Mouse (Mus musculus) heart, embryonic 14.5 days (tissue): ENCODE measurements around the gene Rab40b. TPM values are rescaled to one million over a fixed set of nuclear protein-coding genes. Genes with fewer than 3 reads are reported as not detected.
"Not testable (repeated sequence)": the region's sequence is repeated elsewhere in the genome, so short reads cannot be mapped to it uniquely, and the experiment has no call there.

ENCODE experiments used
- ATAC-seq: fragments of 200-750 bp; cut with Nextera tagmentation; 2 replicates; pipeline ENCODE4 v1.8.0; 2017; ENCODE audit warnings: low read depth, moderate TSS enrichment; ENCODE audit not compliant: insufficient number of reproducible peaks, insufficient read depth, low FRiP score
- H3K27ac ChIP-seq, 2 experiments: fragments of 200-500 bp in 1 of 2; fragments of 300-500 bp in 1 of 2; sonication (generic) in 1 of 2; replicated peaks in 1 of 2; 2 replicates each; pipeline ENCODE4 v1.5.1; 2012 to 2014; ENCODE audit warnings: low read depth in 2 of 2, low read length in 2 of 2, control low read depth in 1 of 2, mild to moderate bottlenecking in 1 of 2, mixed read lengths in 1 of 2; ENCODE audit not compliant: control insufficient read depth in 1 of 2, insufficient read depth in 1 of 2
- H3K27me3 ChIP-seq: fragments of 300-500 bp; sonication (generic); 2 replicates; pipeline ENCODE4 v1.6.1; 2014; ENCODE audit warnings: mild to moderate bottlenecking, low read length, control low read depth; ENCODE audit not compliant: control insufficient read depth, insufficient read depth
- H3K36me3 ChIP-seq: fragments of 300-500 bp; sonication (generic); 2 replicates; pipeline ENCODE4 v1.6.1; 2014; ENCODE audit warnings: mild to moderate bottlenecking, control low read depth, low read length, mixed read lengths; ENCODE audit not compliant: control insufficient read depth, insufficient read depth
- H3K4me1 ChIP-seq, 2 experiments: fragments of 200-500 bp in 1 of 2; fragments of 300-500 bp in 1 of 2; sonication (generic) in 1 of 2; 2 replicates each; pipeline ENCODE4 v1.6.1; 2012 to 2014; ENCODE audit warnings: low read length in 2 of 2, control low read depth in 1 of 2, mixed read lengths in 1 of 2; ENCODE audit not compliant: control insufficient read depth in 2 of 2, insufficient read depth in 2 of 2
- H3K4me2 ChIP-seq: fragments of 300-500 bp; sonication (generic); 2 replicates; pipeline ENCODE4 v1.6.1; 2014; ENCODE audit warnings: mild to moderate bottlenecking, low read length
- H3K4me3 ChIP-seq, 2 experiments: fragments of 200-500 bp in 1 of 2; fragments of 300-500 bp in 1 of 2; sonication (generic) in 1 of 2; 2 replicates each; pipeline ENCODE4 v1.5.1; 2012 to 2014; ENCODE audit warnings: low read length in 2 of 2, mild to moderate bottlenecking in 2 of 2, control low read depth in 1 of 2, low read depth in 1 of 2, moderate library complexity in 1 of 2; ENCODE audit not compliant: control insufficient read depth in 1 of 2, insufficient read depth in 1 of 2
- H3K9ac ChIP-seq: fragments of 300-500 bp; sonication (generic); 2 replicates; pipeline ENCODE4 v1.6.1; 2014; ENCODE audit warnings: mild to moderate bottlenecking, low read length
- H3K9me3 ChIP-seq: fragments of 300-500 bp; sonication (generic); 2 replicates; pipeline ENCODE4 v1.6.1; 2016; ENCODE audit warnings: low read length, control low read depth; ENCODE audit not compliant: control insufficient read depth
- whole genome bisulfite sequencing: fragments of 180-500 bp; shearing (Covaris S2); extraction: QIAGEN DNeasy Blood & Tissue Kit; methylation state at CpG from one replicate; pipeline ENCODE4 v1.1.7; 2014; 5-methylcytosine and 5-hydroxymethylcytosine counted together
- polyA plus RNA-seq: library from polyadenylated mRNA; unstranded; fragments of >200 nt; fragmentation: Nextera tagmentation; extraction: Ambion mirVana; gene quantifications from 2 replicates; pipeline ENCODE4 v1.2.1, GENCODE M21; 2014

Gene Rab40b
- polyA plus RNA-seq, 1 experiment from 2014 or later, result 7.6 TPM

GRCm38 (mm10) chr11:121342423-121342822 lies 45.6 kb downstream of the Rab40b start:
- no CpG with 5 or more reads among the region's 1 CpGs for WGBS
- peaks cover 44% of the 10 kb centered on the region for H3K36me3 ChIP-seq
- not testable (repeated sequence) for H3K4me1 ChIP-seq, H3K27me3 ChIP-seq, H3K4me3 ChIP-seq, H3K9me3 ChIP-seq, H3K9ac ChIP-seq, ATAC-seq, H3K27ac ChIP-seq, H3K4me2 ChIP-seq

- ATAC-seq, result no peak
- Histone ChIP-seq H3K36me3 (peaks cover 54% of the 10 kb centered on the region), H3K9me3 (no peaks in the 10 kb centered on the region), H3K4me3 (no peak overlapping the region), H3K4me1 (no peaks in the 10 kb centered on the region), H3K27ac (no peak overlapping the region), H3K27me3 (no peaks in the 10 kb centered on the region), H3K9ac (no peak overlapping the region), H3K4me2 (no peak overlapping the region)
- WGBS, result 67% methylated on average over 1 of the region's 1 CpGs
Observed at GRCm38 (mm10) chr11:121340287-121340686, 47.8 kb downstream of the Rab40b start.

GRCm38 (mm10) chr11:121339647-121340046 lies 48.4 kb downstream of the Rab40b start:
- Histone ChIP-seq H3K4me1 (no peaks in the 10 kb centered on the region), H3K9me3 (no peaks in the 10 kb centered on the region), H3K36me3 (peaks cover 56% of the 10 kb centered on the region), H3K27me3 (no peaks in the 10 kb centered on the region), H3K27ac (no peak overlapping the region), H3K4me2 (no peak overlapping the region), H3K4me3 (no peak overlapping the region), H3K9ac (no peak overlapping the region)
- WGBS, result 93% methylated on average over 1 of the region's 1 CpGs
- no peak for ATAC-seq

GRCm38 (mm10) chr11:121331641-121332040 lies 56.4 kb downstream of the Rab40b start:
- Histone ChIP-seq H3K4me3 (no peak overlapping the region), H3K36me3 (peaks cover 93% of the 10 kb centered on the region), H3K4me2 (no peak overlapping the region), H3K27ac (no peak overlapping the region), H3K27me3 (no peaks in the 10 kb centered on the region), H3K9ac (no peak overlapping the region), H3K4me1 (no peaks in the 10 kb centered on the region), H3K9me3 (no peaks in the 10 kb centered on the region)
- ATAC-seq, result no peak
- WGBS, result 84% methylated on average over 3 of the region's 3 CpGs

GRCm38 (mm10) chr11:121328619-121329018 lies 59.4 kb downstream of the Rab40b start:
- Histone ChIP-seq H3K27me3 (no peaks in the 10 kb centered on the region), H3K4me1 (no peaks in the 10 kb centered on the region), H3K4me2 (no peak overlapping the region), H3K9me3 (no peaks in the 10 kb centered on the region), H3K36me3 (peaks cover 72% of the 10 kb centered on the region), H3K9ac (no peak overlapping the region), H3K27ac (no peak overlapping the region), H3K4me3 (no peak overlapping the region)
- ATAC-seq, result no peak

- Histone ChIP-seq H3K36me3 (peaks cover 67% of the 10 kb centered on the region), H3K9me3 (no peaks in the 10 kb centered on the region), H3K9ac (no peak overlapping the region), H3K4me2 (no peak overlapping the region), H3K4me3 (no peak overlapping the region), H3K27ac (no peak overlapping the region), H3K27me3 (no peaks in the 10 kb centered on the region), H3K4me1 (no peaks in the 10 kb centered on the region)
- WGBS, result 92% methylated on average over 9 of the region's 9 CpGs
- no peak for ATAC-seq
Observed at GRCm38 (mm10) chr11:121328206-121328605, 59.8 kb downstream of the Rab40b start.

GRCm38 (mm10) chr11:121326681-121327080 lies 61.4 kb downstream of the Rab40b start:
- peaks cover 55% of the 10 kb centered on the region for H3K36me3 ChIP-seq
- H3K4me1 ChIP-seq, result no peaks in the 10 kb centered on the region
- ATAC-seq, result no peak
- no peaks in the 10 kb centered on the region for H3K27me3 ChIP-seq
- 92% methylated on average over 5 of the region's 5 CpGs for WGBS
- no peak overlapping the region for H3K4me2 ChIP-seq
- H3K27ac ChIP-seq, result no peak overlapping the region
- H3K9me3 ChIP-seq, result no peaks in the 10 kb centered on the region
- H3K9ac ChIP-seq, result no peak overlapping the region
- H3K4me3 ChIP-seq, result no peak overlapping the region

- Histone ChIP-seq H3K27me3 (no peaks in the 10 kb centered on the region), H3K4me1 (no peaks in the 10 kb centered on the region), H3K36me3 (peaks cover 50% of the 10 kb centered on the region), H3K9me3 (0 out of 2 replicates have a peak, but pooled peaks cover 2% of the 10 kb centered on the region), H3K4me3 (no peak overlapping the region), H3K27ac (no peak overlapping the region), H3K4me2 (no peak overlapping the region), H3K9ac (no peak overlapping the region)
- no peak for ATAC-seq
- WGBS, result 81% methylated on average over 1 of the region's 1 CpGs
Observed at GRCm38 (mm10) chr11:121326034-121326433, 62.0 kb downstream of the Rab40b start.
